Mouse (Mus musculus): ENCODE measurements at regions not wholly inside any gene's neighbourhood (a gene's known extent, or its start where the extent isn't known, plus 50 kb on each side); places are given as distances from the start of the nearest gene placed in this dataset.

DNA sequence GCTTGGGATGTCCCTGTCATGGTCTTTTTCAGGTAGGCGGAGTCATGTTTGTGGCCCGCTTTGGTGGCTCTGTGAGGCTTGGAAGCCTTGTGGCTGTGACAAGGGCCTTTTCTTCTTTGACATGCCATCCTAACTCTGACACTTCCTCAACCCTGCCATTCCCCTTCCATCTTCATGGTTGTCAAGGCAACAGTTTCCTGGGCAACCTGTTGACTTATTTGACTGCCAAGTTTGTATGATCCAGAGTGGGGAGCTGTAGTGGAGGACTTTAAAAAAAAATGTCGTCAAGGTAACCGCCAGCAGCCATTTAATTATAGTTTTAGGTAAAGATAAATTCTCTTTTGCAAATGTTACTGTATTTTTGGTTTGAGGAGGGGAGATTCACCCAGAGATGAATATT is 56.8 kb upstream of the Kcng1 start:
- peak; percentile 39 for DNase-seq (ENCODE audit: low read depth, low spot score)

GRCm38 (mm10) chr2:168337611-168338010 is 56.1 kb upstream of the Kcng1 start:
- no peak for DNase-seq (ENCODE audit: low read depth, low spot score)

GRCm38 (mm10) chr2:168335739-168336385 is 54.3 kb upstream of the Kcng1 start:
- DNase-seq (ENCODE audit: low read depth, low spot score): no peak

GRCm38 (mm10) chr2:168334241-168334588 is 52.7 kb upstream of the Kcng1 start:
- no peak for DNase-seq (ENCODE audit: low read depth, low spot score)

- no peak for DNase-seq (ENCODE audit: low read depth, low spot score)
Observed at GRCm38 (mm10) chr2:168333552-168334240, 52.2 kb upstream of the Kcng1 start.

- DNase-seq (ENCODE audit: low read depth, low spot score): no peak
Observed at GRCm38 (mm10) chr2:168332972-168333371, 51.4 kb upstream of the Kcng1 start.
